Mouse (Mus musculus) lung, postnatal 0 days (tissue): ENCODE measurements around the gene Klhl25. TPM values are rescaled to one million over a fixed set of nuclear protein-coding genes. Genes with fewer than 3 reads are reported as not detected.
A peak's percentile ranks its signal among the peaks of the same experiment; 100 is the strongest.

Source experiments
- ATAC-seq: fragments of 200-750 bp; cut with Nextera tagmentation; 2 replicates; pipeline ENCODE4 v1.8.0; 2017; ENCODE audit warnings: moderate library complexity
- DNase-seq: peaks from one replicate; pipeline ENCODE4 v3.0.0-alpha.2; 2016; ENCODE audit warnings: low spot score
- H3K27ac ChIP-seq: fragments of 300-500 bp; sonication (generic); 2 replicates; pipeline ENCODE4 v1.5.1; 2014; ENCODE audit warnings: antibody characterized with exemption, mild to moderate bottlenecking, low read length, mixed read lengths
- H3K27me3 ChIP-seq: fragments of 300-500 bp; sonication (generic); replicated peaks from 2 replicates; pipeline ENCODE4 v1.6.1; 2014; ENCODE audit warnings: low read length, mixed read lengths; ENCODE audit not compliant: insufficient read depth
- H3K36me3 ChIP-seq: fragments of 300-500 bp; sonication (generic); 2 replicates; pipeline ENCODE4 v1.6.1; 2014; ENCODE audit warnings: low read length, mixed read lengths; ENCODE audit not compliant: insufficient read depth
- H3K4me1 ChIP-seq: fragments of 300-500 bp; sonication (generic); 2 replicates; pipeline ENCODE4 v1.6.1; 2014; ENCODE audit warnings: antibody characterized with exemption, low read depth, low read length, mixed read lengths; ENCODE audit not compliant: insufficient read depth
- H3K4me2 ChIP-seq: fragments of 300-500 bp; sonication (generic); replicated peaks from 2 replicates; pipeline ENCODE4 v1.6.1; 2014; ENCODE audit warnings: low read depth, mild to moderate bottlenecking, low read length, moderate library complexity, mixed read lengths
- H3K4me3 ChIP-seq: fragments of 300-500 bp; sonication (generic); 2 replicates; pipeline ENCODE4 v1.5.1; 2014; ENCODE audit warnings: low read depth, low read length
- H3K9ac ChIP-seq: fragments of 300-500 bp; sonication (generic); replicated peaks from 2 replicates; pipeline ENCODE4 v1.6.1; 2014; ENCODE audit warnings: low read depth, mild to moderate bottlenecking
- H3K9me3 ChIP-seq: fragments of 300-500 bp; sonication (generic); 2 replicates; pipeline ENCODE4 v1.6.1; 2016; ENCODE audit warnings: low read length, mixed read lengths
- CTCF ChIP-seq: IDR thresholded peaks from 2 replicates; pipeline ENCODE4 v1.5.1; 2016; ENCODE audit warnings: antibody characterized with exemption, mild to moderate bottlenecking
- EP300 ChIP-seq: IDR thresholded peaks from 2 replicates; pipeline ENCODE4 v1.6.1; 2016; ENCODE audit warnings: antibody characterized with exemption, mild to moderate bottlenecking, control low read depth
- WGBS: fragments of 180-500 bp; shearing (Covaris S2); extraction: QIAGEN DNeasy Blood & Tissue Kit; methylation state at CpG from one replicate; pipeline ENCODE4 v1.1.7; 2014; 5-methylcytosine and 5-hydroxymethylcytosine counted together
- polyA plus RNA-seq: library from polyadenylated mRNA; unstranded; fragments of >200 nt; fragmentation: Nextera tagmentation; extraction: Ambion mirVana; gene quantifications from 2 replicates; pipeline ENCODE4 v1.2.1, GENCODE M21; 2015

The Klhl25 gene
- polyA plus RNA-seq, 1 experiment from 2014 or later = 17.7 TPM

DNA sequence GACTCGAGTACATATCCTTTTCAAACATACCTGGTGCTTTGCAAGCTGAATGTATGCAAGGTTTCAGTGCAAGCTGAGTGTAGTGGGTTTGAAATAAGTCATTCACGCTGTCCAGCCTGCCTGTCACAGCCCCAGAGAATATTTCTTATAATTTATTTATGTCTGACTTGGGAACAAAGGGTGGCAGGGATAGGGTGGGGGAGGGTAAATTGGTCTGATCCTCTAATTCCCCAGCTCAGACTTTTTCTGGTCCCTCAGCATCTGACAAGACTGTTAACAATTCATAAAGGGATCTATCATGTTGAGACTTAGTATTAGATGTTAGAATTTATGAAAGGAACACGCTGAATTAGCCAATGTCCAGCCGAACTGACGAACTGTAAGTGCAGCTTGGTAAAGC is 48.9 kb downstream of the Klhl25 start:
- 84% methylated on average over 5 of the region's 5 CpGs for WGBS
- no peak for TF ChIP-seq CTCF
- TF ChIP-seq EP300 = no peak
- DNase-seq (no peak), ATAC-seq (no peak)
- Histone ChIP-seq H3K4me3 (no peak overlapping the region), H3K4me2 (no peak overlapping the region), H3K4me1 (no peaks in the 10 kb centered on the region), H3K27ac (no peak overlapping the region), H3K9ac (no peak overlapping the region), H3K36me3 (no peaks in the 10 kb centered on the region), H3K9me3 (no peaks in the 10 kb centered on the region), H3K27me3 (no peaks in the 10 kb centered on the region)

GRCm38 (mm10) chr7:75899102-75899501 is 51.0 kb downstream of the Klhl25 start:
- 35% methylated on average over 6 of the region's 6 CpGs for WGBS
- ATAC-seq = 0 out of 2 replicates have a peak, but pooled peaks have one; percentile 14

GRCm38 (mm10) chr7:75899517-75899916 is 51.4 kb downstream of the Klhl25 start:
- Histone ChIP-seq H3K27ac (no peak overlapping the region), H3K27me3 (no peaks in the 10 kb centered on the region), H3K9ac (no peak overlapping the region), H3K4me1 (no peaks in the 10 kb centered on the region), H3K4me2 (no peak overlapping the region), H3K9me3 (no peaks in the 10 kb centered on the region), H3K4me3 (no peak overlapping the region), H3K36me3 (no peaks in the 10 kb centered on the region)
- TF ChIP-seq EP300 = no peak
- no peak for TF ChIP-seq CTCF
- WGBS = 33% methylated on average over 8 of the region's 8 CpGs
- DNase-seq (peak; percentile 16), ATAC-seq (peak; percentile 62)

More at GRCm38 (mm10) chr7:75899102-75899501, 51.0 kb downstream of the Klhl25 start:
- no peak overlapping the region for H3K4me3 ChIP-seq
- H3K27me3 ChIP-seq = no peaks in the 10 kb centered on the region
- no peaks in the 10 kb centered on the region for H3K4me1 ChIP-seq
- no peak overlapping the region for H3K9ac ChIP-seq
- no peaks in the 10 kb centered on the region for H3K9me3 ChIP-seq
- H3K36me3 ChIP-seq = no peaks in the 10 kb centered on the region
- DNase-seq = no peak
- no peak overlapping the region for H3K4me2 ChIP-seq
- TF ChIP-seq EP300 (no peak), CTCF (no peak)
- H3K27ac ChIP-seq = no peak overlapping the region

DNA sequence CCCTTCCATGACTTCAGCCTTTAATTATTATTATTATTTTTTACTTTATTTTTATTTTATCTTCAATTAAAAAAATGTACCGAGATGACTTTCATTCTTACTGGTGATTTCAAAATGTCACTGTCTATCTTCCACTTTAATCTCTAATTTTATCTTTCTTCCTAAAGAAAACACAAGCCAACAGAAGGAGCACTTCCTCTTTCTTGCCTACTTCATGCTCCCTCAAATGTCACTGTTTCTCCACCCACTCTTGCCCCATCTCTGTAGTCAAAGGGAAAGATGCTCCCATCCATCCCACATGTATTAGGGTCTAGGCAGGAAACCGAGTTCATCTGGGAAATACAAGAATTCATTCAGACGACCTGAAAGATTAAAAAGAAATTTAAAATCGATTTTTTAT is 51.8 kb downstream of the Klhl25 start:
- ATAC-seq = no peak
- no peak overlapping the region for H3K27ac ChIP-seq

GRCm38 (mm10) chr7:75905145-75905544 is 57.0 kb downstream of the Klhl25 start:
- no peaks in the 10 kb centered on the region for H3K9me3 ChIP-seq
- H3K4me1 ChIP-seq = no peaks in the 10 kb centered on the region
- WGBS = 21% methylated on average over 2 of the region's 2 CpGs
- H3K4me2 ChIP-seq = no peak overlapping the region
- ATAC-seq = no peak
- no peaks in the 10 kb centered on the region for H3K27me3 ChIP-seq
- no peak for DNase-seq
- H3K27ac ChIP-seq = no peak overlapping the region
- TF ChIP-seq EP300 (no peak), CTCF (no peak)
- no peak overlapping the region for H3K4me3 ChIP-seq
- no peaks in the 10 kb centered on the region for H3K36me3 ChIP-seq
- H3K9ac ChIP-seq = no peak overlapping the region

More for the DNA sequence above, 51.8 kb downstream of the Klhl25 start:
- Histone ChIP-seq H3K27me3 (no peaks in the 10 kb centered on the region), H3K4me3 (no peak overlapping the region), H3K4me1 (no peaks in the 10 kb centered on the region), H3K4me2 (no peak overlapping the region), H3K9me3 (no peaks in the 10 kb centered on the region), H3K36me3 (no peaks in the 10 kb centered on the region), H3K9ac (no peak overlapping the region)
- TF ChIP-seq EP300 (no peak), CTCF (no peak)
- no peak for DNase-seq
- WGBS = 60% methylated on average over 4 of the region's 4 CpGs

DNA sequence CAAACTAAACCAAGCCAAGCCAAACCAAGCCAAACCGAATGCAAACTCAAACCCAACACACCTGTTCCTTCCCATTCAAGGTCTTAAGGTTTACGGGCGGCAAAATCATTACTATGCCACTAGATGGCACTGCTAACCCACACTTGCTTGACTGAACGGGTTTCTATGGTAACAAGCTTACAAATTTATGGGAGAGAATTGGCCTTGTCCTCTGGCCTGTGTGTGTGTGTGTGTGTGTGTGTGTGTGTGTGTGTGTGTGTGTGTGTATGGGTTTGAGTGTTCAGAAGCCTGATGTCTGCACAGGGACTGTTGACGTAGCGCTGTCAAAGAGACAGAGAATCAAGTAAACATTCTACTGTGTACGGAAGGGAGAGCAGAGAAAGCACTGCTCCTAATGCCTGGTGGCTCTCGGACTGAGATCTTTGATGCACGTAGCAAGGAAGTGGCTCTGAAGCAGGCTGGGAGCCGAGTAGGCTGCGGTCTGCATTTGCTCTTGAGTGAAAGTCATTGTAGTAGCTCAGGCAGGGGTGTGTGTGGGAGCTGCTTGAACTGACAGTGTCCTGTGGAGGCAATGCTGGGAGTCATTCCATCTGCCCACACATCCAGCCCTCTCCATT is 62.0 kb downstream of the Klhl25 start:
- Histone ChIP-seq H3K9ac (no peak overlapping the region), H3K9me3 (no peaks in the 10 kb centered on the region), H3K4me3 (peak overlapping the region; percentile 19; the same call in 1 of the 2 replicates), H3K36me3 (no peaks in the 10 kb centered on the region), H3K27me3 (no peaks in the 10 kb centered on the region), H3K4me1 (no peaks in the 10 kb centered on the region), H3K4me2 (peak overlapping the region; percentile 41), H3K27ac (no peak overlapping the region)
- no peak for TF ChIP-seq EP300
- TF ChIP-seq CTCF = peak; percentile 92
- ATAC-seq (peak; percentile 75), DNase-seq (peak; percentile 95)
- 3% methylated on average over 11 of the region's 11 CpGs for WGBS
